Mouse (Mus musculus): ENCODE measurements around the gene Camsap1. TPM values are rescaled to one million over a fixed set of nuclear protein-coding genes. Genes with fewer than 3 reads are reported as not detected.

Camsap1 gene
- total RNA-seq (2018; cell fraction: chromatin; rRNA removed) = 10 to 100 TPM in 23 of 26 experiments, 1 to 10 TPM in 3; 4.7 to 38.8 (median 18.2) TPM
- total RNA-seq (2018; cell fraction: cytosol; rRNA removed) = 10 to 100 TPM in 1 of 26 experiments, 1 to 10 TPM in 25; 4.9 to 10.3 (median 7.9) TPM
- 10 to 100 TPM in 16 of 26 experiments, 1 to 10 TPM in 10; 5.5 to 24.5 (median 12.1) TPM for total RNA-seq (2018; cell fraction: nucleus; rRNA removed)
- 4.0 to 19.1 TPM (median 6.9 TPM) in 3 replicates for polyA plus RNA-seq (2018)

DNA sequence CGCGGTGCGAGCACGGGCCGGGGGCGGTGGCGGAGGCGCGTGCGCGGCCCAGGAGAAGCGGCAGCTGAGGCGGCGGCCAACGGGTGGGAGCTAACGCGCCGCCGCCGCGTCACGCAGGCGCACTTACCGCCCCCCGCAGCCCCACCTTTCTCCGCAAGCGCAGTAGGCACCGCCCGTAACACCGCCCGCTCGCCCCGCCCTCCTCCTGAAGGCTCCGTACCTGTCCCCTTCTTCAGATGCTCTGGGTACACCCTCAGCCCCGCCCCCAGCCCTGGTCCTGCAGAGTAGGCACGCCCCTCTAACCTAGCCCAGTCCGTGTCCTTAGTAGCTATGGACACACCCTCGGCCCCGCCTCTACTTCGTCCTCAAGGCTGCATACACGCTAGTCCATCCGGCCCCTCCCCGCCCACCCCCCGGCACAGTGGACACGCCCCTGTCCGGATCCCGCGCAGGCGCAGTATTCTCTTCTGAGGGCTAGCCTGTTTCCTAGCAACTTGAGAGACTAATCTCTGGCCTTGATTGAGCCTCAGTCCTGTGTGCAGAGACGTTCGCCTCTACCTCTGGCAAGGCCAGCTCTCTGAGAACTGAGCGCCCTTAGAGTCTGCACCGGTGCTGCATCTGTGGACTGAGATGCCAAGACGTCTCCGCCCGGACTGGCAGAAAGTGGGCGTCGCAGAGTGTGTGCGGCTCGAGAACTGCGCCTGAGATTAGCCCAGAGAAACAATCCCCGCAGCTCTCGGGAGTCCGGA, at the start of gene Camsap1:
Camsap1 (minus strand) TSS at position 124 of the 749 bp plus-strand sequence.
- Histone ChIP-seq H3K27ac (no peak within 1 kb of the TSS), H3K79me2 (ENCODE audit: inconsistent target) (peaks cover 42% of the 10 kb centered on the region), H3K36me3 (ENCODE audit: inconsistent target) (no peaks in the 10 kb centered on the region), H3K4me3 (ENCODE audit: inconsistent target) (peak within 1 kb of the TSS; percentile 59)
- under 1% methylated on average over 56 of the region's 64 CpGs for WGBS (ENCODE audit: missing documents)

GRCm38 (mm10) chr2:26030288-26030687, 47.2 kb upstream of the Camsap1 start:
- Histone ChIP-seq H3K4me3 (ENCODE audit: inconsistent target) (no peak overlapping the region), H3K79me2 (ENCODE audit: inconsistent target) (no peaks in the 10 kb centered on the region), H3K36me3 (ENCODE audit: inconsistent target) (no peaks in the 10 kb centered on the region), H3K27ac (no peak overlapping the region)
- 94% methylated on average over 3 of the region's 3 CpGs for WGBS (ENCODE audit: missing documents)

DNA sequence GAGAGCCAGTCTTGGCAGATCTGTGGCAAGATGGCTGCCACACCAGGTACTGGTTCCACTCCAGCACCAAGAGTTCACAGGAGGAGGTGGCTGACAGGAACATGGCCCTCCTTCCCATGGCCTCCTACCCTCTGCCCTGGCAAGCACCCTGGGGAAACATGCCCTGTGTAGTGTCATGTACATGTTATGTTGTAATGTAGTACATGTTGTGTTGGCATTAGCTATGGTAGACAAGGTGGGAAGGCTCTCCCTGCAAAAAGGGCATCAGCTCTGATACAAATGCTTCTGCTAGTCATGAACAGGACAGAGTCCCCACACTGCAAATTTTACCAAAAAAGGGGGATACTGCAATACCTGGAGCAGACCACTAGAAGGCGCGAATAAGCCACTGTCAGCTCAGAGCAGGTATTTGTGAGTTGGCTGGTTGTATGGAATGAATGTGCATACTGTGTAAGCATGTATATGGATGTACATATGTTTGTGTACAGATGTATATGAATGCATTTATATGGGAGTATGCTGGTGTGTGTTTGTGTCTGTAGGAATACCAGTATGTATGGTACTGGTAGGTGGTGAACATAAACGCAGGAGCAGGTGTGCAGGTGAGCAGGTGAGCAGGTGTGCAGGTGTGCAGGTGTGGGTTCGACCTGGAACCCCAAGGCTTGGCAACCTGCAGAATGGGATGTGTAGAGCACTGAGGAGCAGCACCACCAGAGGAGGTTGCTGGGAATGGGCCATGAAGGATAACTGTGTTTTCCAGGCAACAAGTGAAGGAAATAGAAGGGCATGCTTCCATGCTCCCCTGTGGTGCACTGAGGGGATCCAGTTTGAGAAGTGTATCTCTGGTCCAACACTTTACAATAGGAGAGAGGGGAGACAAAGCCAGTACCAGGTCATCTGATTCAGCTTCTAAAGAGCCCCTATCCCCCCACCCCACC, 41.3 kb upstream of the Camsap1 start:
- WGBS (ENCODE audit: missing documents) = 43% methylated on average over 4 of the region's 4 CpGs
- Histone ChIP-seq H3K36me3 (ENCODE audit: inconsistent target) (no peaks in the 10 kb centered on the region), H3K4me3 (ENCODE audit: inconsistent target) (no peak overlapping the region), H3K27ac (no peak overlapping the region), H3K79me2 (ENCODE audit: inconsistent target) (peaks cover 15% of the 10 kb centered on the region)

DNA sequence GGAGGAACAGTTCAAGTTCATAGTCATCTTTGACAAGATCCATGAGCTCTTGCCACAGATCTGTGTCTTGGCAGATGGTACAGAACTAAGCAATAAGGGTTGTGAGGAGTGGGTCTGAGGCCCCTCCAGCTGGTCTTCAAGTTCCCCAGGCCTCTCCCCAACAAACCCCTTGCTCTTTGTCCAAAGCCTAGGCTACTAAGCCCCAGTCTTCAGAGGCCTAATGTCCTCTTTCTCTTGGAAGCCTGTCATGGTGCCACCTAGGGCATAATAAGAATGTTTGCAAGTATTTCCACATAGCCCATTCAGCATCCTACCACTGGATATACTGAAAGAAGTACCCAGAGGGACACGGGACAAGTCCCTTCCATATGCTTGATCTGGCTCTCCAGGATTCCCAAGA, 39.5 kb upstream of the Camsap1 start:
- WGBS (ENCODE audit: missing documents) = 100% methylated on average over 1 of the region's 1 CpGs
- H3K79me2 ChIP-seq (ENCODE audit: inconsistent target) = peaks cover 30% of the 10 kb centered on the region
- no peaks in the 10 kb centered on the region for H3K36me3 ChIP-seq (ENCODE audit: inconsistent target)
- no peak overlapping the region for H3K4me3 ChIP-seq (ENCODE audit: inconsistent target)
- H3K27ac ChIP-seq = no peak overlapping the region

GRCm38 (mm10) chr2:26022258-26022565, 39.1 kb upstream of the Camsap1 start:
- H3K36me3 ChIP-seq (ENCODE audit: inconsistent target) = no peaks in the 10 kb centered on the region
- peaks cover 34% of the 10 kb centered on the region for H3K79me2 ChIP-seq (ENCODE audit: inconsistent target)
- 91% methylated on average over 7 of the region's 8 CpGs for WGBS (ENCODE audit: missing documents)
- H3K27ac ChIP-seq = no peak overlapping the region
- H3K4me3 ChIP-seq (ENCODE audit: inconsistent target) = no peak overlapping the region

GRCm38 (mm10) chr2:26021561-26022257, 38.6 kb upstream of the Camsap1 start, which contains the start of gene Ubac1:
Gene Ubac1 (minus strand): TSS chr2:26021747.
- peak within 1 kb of the TSS; percentile 34 for H3K27ac ChIP-seq
- H3K36me3 ChIP-seq (ENCODE audit: inconsistent target) = no peaks in the 10 kb centered on the region
- 7% methylated on average over 48 of the region's 50 CpGs for WGBS (ENCODE audit: missing documents)
- peak within 1 kb of the TSS; percentile 75 for H3K4me3 ChIP-seq (ENCODE audit: inconsistent target)
- peaks cover 39% of the 10 kb centered on the region for H3K79me2 ChIP-seq (ENCODE audit: inconsistent target)

DNA sequence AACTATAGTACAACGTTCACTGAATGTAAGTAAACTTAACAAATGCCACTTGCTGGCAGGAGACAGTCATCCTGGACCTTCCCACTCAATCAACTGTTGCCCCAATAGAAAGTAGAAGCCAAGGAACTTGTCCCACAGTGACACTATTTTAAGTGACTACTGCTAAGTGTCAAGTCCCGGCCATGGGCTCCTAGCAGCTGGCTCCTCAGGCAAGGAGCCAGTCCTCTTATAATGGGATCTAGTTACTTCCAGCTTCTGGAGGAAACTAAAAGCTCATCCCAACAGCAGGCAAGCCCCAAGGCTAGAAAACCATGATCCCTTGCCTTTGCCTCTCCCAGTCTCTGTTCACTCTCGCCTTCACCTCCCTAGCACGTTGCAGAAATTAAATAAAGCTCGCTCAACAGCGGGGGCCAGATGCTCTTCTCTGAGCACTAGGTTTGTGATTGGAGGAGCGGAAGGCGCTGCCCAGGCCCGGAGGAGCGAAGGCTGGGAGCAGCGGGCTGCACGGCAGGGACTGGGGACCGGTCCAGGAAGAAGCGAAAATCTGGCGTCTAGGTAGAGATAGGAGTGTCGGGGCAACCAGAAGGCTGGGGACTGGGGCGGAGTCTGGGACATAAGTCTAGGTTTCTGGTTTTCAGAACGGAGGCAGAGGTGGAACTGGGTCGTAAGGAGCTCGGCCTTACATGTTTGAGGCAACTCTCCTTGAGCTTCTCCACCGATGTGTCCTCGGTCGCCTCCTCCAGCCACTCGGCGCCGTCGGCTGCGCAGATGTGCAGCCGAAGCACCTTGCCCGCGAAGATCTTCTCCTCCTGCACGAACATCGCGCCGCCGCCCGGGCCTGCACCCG, 37.9 kb upstream of the Camsap1 start:
- H3K27ac ChIP-seq = peak overlapping the region; percentile 34
- 2% methylated on average over 33 of the region's 38 CpGs for WGBS (ENCODE audit: missing documents)
- H3K4me3 ChIP-seq (ENCODE audit: inconsistent target) = peak overlapping the region; percentile 75
- peaks cover 43% of the 10 kb centered on the region for H3K79me2 ChIP-seq (ENCODE audit: inconsistent target)
- peaks cover 3% of the 10 kb centered on the region; the same call in 1 of the 2 replicates for H3K36me3 ChIP-seq (ENCODE audit: inconsistent target)

GRCm38 (mm10) chr2:26019923-26020322, 36.8 kb upstream of the Camsap1 start:
- Histone ChIP-seq H3K36me3 (ENCODE audit: inconsistent target) (peaks cover 13% of the 10 kb centered on the region; the same call in 1 of the 2 replicates), H3K27ac (no peak overlapping the region), H3K4me3 (ENCODE audit: inconsistent target) (no peak overlapping the region), H3K79me2 (ENCODE audit: inconsistent target) (peaks cover 43% of the 10 kb centered on the region)
- WGBS (ENCODE audit: missing documents) = 86% methylated on average over 3 of the region's 3 CpGs

- peaks cover 37% of the 10 kb centered on the region for H3K36me3 ChIP-seq (ENCODE audit: inconsistent target)
- no peak overlapping the region for H3K4me3 ChIP-seq (ENCODE audit: inconsistent target)
- H3K27ac ChIP-seq = no peak overlapping the region
- 84% methylated on average over 4 of the region's 4 CpGs for WGBS (ENCODE audit: missing documents)
- peaks cover 43% of the 10 kb centered on the region for H3K79me2 ChIP-seq (ENCODE audit: inconsistent target)
These were observed 34.2 kb upstream of the Camsap1 start for GRCm38 (mm10) chr2:26017326-26017725.

DNA sequence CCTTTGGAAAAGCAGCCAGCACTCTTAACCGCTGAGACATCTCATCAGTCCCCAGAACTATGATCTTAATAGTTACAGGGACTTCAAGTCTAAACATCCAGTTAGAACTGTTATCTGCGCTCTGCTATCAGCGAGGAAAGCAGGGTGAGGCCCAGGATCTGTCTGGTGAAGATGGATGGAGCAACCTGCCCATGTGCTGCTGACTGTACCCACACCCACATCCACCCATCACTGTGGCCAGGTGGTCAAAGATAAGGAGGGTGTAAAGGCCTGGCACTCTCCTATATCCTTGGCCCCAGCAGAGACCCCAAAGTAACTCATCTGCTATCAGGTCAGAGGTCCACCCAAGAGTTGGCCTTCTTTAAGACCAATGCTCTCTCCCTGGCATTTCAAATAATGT, 30.6 kb upstream of the Camsap1 start:
- 98% methylated on average over 3 of the region's 3 CpGs for WGBS (ENCODE audit: missing documents)
- Histone ChIP-seq H3K36me3 (ENCODE audit: inconsistent target) (peaks cover 71% of the 10 kb centered on the region), H3K79me2 (ENCODE audit: inconsistent target) (peaks cover 21% of the 10 kb centered on the region; the same call in 1 of the 2 replicates), H3K4me3 (ENCODE audit: inconsistent target) (no peak overlapping the region), H3K27ac (no peak overlapping the region)

GRCm38 (mm10) chr2:26011420-26011819, 28.3 kb upstream of the Camsap1 start:
- Histone ChIP-seq H3K4me3 (ENCODE audit: inconsistent target) (no peak overlapping the region), H3K79me2 (ENCODE audit: inconsistent target) (peaks cover 1% of the 10 kb centered on the region; the same call in 1 of the 2 replicates), H3K27ac (no peak overlapping the region), H3K36me3 (ENCODE audit: inconsistent target) (peaks cover 94% of the 10 kb centered on the region)
- 85% methylated on average over 1 of the region's 1 CpGs for WGBS (ENCODE audit: missing documents)

- Histone ChIP-seq H3K27ac (no peak overlapping the region), H3K36me3 (ENCODE audit: inconsistent target) (peaks cover 64% of the 10 kb centered on the region), H3K4me3 (ENCODE audit: inconsistent target) (no peak overlapping the region), H3K79me2 (ENCODE audit: inconsistent target) (no peaks in the 10 kb centered on the region)
- WGBS (ENCODE audit: missing documents) = 100% methylated on average over 2 of the region's 2 CpGs
These were observed 18.9 kb upstream of the Camsap1 start for GRCm38 (mm10) chr2:26002001-26002400.

DNA sequence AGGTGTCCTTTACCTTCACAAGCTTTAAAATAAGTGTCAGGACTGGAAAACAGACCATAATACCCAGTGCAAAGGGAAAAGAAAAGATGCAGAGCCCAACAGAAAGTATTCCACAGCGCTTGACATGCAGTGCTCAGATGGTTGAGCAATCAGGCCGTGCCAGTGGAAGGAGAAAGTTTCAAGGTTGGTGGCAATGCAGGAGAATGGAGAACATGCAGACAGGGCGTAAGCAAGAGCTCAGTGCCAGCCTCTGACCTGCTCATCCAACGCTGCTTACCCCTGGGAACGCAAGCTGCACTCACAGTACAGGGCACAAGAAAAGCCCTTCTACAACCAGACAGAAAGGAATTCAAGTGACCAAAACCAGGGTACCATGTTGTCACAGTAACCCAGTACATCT, 18.1 kb upstream of the Camsap1 start:
- H3K36me3 ChIP-seq (ENCODE audit: inconsistent target) = peaks cover 55% of the 10 kb centered on the region
- H3K27ac ChIP-seq = no peak overlapping the region
- H3K79me2 ChIP-seq (ENCODE audit: inconsistent target) = no peaks in the 10 kb centered on the region
- H3K4me3 ChIP-seq (ENCODE audit: inconsistent target) = no peak overlapping the region
- 83% methylated on average over 5 of the region's 5 CpGs for WGBS (ENCODE audit: missing documents)

Data from macrophage (primary cell).